Mouse (Mus musculus): ENCODE measurements around the gene Spryd4.
"Not testable (repeated sequence)": the region's sequence is repeated elsewhere in the genome, so short reads cannot be mapped to it uniquely, and the experiment has no call there.

Spryd4 gene

DNA sequence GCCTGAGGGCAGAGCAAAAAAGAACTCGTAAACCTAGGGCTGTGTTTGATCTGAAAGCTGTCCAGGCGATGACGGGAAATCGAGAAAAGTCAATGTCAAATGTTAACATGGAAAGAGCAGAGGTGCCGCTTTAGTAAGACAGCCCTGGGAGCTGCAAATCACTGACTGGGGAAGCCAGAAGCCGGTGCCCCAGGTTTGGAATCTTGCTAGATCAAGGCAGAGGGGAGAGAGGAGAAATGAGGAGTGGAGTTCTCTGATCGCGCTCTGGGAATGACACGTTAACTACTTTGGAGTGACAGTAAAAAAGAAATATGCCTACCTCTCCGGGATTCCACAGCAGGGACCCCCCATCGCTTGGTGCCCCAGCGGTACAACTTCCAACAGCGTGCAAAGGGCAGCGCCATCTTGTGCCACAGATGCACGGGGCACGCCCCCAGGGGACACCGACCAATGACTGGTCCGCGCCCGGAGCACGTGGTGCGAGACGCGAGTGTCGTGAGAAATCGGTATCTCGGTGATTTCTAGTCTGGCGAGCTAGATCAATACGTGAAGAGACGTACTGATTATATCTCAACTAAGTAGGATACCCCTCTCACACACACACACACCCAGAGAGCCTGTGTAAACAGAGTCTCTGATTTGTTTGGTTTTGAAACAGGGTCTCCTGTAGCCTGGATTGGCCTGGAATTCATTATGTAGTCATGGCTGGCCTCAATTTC lies at the start of gene Spryd4:
Spryd4 (minus strand) TSS at position 418 of the 719 bp plus-strand sequence.
- DNase-seq (ENCODE audit: low spot score in 2 of 2) = peak; percentile 86 to 88

DNA sequence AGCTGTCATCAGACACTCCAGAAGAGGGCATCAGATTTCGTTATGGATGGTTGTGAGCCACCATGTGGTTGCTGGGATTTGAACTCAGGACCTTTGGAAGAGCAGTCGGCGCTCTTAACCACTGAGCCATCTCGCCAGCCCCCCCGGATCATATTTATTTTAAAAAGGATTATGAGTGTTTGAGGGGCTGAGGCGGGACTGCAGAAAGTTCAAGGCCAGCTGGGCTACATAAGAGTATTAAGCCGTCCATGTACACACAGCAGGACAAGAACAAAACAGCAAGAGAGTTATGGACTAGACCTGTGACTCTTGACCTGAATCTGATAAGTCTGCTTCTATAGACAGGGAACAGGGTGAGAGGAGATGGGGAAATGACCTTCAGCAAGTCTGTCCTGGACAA lies 48.8 kb upstream of the Spryd4 start:
- DNase-seq (ENCODE audit: low spot score in 2 of 2) = not testable (repeated sequence)

DNA sequence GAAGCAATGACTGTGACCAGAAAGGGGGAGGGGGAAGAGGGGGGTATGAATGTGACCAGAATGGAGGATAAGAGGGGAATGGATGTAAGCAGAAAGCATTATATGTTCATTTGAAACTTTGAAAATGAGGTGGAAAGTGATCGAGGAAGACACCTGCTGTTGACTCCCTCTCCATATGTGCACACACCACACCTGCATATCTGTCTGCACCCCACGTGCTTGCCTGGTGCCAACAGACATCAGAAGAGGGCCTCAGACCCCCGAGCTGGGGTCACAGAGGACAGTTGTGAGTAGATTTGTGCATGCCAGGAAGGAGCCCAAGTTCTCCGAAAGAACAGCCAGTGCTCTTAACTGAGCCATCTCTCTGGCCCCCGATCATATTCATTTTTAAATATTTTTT lies 48.3 kb upstream of the Spryd4 start:
- DNase-seq (ENCODE audit: low spot score in 2 of 2) = no peak

DNA sequence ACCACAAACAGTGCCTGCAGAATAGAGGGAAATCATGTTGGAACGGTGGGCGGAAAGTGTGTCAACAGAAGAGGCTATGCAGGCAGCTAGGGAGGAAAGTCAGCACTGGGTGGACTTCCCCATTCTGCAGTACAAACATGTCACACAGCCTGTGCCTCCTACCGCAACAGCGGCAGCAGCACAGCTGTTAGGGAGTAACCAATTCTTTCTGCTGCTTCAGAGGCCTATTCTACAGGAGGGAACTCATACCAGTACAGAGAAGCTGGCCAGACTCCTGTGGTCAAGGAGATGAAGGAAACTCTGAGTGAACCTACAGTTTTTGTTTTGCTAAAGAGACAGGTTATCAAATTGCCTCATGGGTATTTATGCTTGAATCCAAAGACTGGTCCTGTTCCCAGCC lies 47.3 kb upstream of the Spryd4 start:
- no peak for DNase-seq (ENCODE audit: low spot score in 2 of 2)

DNA sequence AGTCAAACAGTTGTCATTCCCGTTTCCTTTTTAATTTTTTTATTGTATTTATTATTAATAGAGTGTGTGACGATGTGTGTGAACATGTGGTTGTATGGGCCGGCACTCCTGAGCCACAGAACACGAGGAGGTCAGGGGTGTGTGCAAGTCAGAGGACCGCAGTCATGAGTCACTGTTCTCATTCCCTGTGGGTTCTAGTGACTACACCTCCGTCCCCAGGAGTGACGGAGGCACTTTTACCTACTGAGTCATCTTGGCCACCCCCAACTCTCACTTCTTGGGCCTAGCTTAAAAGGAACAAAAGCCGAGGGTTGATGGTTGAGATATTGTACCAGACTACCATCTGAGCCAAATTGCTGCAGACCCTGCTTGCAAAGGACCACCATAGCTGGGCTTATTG lies 44.7 kb upstream of the Spryd4 start:
- DNase-seq (ENCODE audit: low spot score in 2 of 2) = no peak

DNA sequence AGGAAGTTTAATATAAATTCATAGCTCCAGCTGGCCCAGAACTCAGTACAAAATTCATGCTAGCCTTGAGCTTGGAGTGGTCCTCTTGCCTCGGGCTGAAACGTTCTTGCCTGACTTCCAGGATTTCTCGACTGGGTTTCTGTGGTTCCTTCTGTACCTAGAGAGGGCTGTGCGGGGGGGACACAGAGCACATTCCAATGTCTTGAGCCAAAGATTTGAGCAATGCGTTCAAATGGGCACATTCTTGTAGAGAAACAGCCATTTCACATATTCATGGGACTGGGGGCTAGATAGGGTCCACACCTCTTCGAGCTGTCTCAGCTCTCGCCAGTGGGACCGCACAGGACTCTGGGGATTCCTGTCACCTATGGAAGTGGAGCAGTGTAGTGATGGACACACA lies 44.3 kb upstream of the Spryd4 start:
- DNase-seq (ENCODE audit: low spot score in 2 of 2) = no peak

DNA sequence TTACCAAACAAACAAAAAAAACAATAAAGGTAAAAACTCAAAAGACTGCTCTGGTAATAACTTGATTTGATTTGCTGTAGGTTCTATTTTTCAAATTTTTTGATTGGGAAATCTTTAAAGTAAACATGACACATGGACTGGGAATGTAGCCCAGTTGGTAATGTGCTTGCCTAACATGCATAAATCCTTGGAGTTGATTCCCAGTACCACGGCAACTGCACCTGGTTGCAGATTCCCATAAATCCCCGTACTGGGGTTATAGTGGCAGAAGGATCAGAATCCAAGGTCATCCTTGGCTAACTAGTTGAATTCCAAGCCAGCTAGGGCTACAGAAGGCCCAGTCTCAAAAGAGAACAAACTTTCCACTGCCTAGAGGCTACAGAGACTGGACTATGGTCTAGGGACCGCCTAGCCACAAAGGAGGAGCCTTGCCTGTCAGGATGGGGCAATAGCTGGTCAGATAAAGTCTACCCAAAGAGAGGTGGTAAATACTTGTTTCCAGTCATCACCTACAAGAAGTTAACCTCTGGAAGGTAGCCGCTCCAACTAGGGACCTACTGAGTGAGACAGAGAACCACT lies 42.2 kb upstream of the Spryd4 start, which contains the start of gene Apon:
Apon (plus strand) TSS at position 420 of the 579 bp plus-strand sequence.
- no peak for DNase-seq (ENCODE audit: low spot score in 2 of 2)

DNA sequence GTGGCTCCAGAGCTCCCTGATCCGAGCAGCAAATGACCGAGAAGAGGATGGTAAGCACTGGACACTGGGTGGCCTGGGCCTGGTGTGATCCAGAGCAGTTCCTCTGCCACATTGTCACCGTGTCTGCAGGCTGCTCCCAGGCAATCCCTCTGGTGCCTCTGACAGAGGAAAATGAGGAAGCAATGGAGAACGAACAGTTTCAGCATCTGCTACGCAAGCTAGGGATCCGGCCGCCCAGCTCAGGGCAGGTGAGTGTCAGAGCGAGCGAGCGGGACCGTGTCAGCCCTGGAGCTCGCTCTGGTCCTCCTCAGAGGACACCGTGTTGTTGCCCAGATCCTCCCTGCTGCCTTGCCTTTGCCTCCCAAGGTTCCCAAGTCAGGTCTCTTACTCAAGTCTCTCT lies 39.0 kb upstream of the Spryd4 start:
- DNase-seq (ENCODE audit: low spot score in 2 of 2) = no peak

DNA sequence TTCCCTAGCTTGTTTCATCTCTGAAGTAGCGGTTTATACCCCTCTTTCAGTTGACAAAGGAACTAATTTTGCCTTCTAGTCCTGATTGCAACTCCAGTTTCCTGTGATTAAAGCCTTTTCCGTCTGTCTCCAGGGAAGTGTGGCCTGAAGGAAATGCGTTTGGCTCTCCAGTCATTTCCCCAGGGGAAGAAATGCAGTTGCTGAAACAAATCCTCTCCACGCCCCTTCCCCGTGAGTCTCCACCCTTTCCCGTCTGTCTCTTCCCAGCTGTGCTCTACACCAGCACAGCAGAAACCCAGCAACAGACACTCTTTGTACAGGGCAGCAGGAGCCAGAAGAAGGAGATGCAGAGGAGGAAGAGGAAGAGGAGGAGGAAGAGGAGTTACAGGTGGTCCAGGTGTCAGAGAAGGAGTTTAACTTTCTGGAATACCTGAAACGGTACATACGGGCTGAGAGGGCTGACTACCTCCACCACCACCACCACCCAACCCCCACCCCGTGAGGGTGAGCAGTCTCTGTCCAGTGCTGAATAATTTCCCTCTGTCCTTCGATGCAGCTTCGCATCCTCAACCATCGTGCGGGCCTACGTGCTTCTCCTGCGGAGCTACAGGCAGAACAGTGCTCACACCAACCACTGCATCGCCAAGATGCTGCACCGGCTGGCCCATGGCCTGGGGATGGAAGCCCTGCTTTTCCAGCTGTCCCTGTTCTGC lies 35.6 kb upstream of the Spryd4 start:
- DNase-seq (ENCODE audit: low spot score in 2 of 2) = no peak

DNA sequence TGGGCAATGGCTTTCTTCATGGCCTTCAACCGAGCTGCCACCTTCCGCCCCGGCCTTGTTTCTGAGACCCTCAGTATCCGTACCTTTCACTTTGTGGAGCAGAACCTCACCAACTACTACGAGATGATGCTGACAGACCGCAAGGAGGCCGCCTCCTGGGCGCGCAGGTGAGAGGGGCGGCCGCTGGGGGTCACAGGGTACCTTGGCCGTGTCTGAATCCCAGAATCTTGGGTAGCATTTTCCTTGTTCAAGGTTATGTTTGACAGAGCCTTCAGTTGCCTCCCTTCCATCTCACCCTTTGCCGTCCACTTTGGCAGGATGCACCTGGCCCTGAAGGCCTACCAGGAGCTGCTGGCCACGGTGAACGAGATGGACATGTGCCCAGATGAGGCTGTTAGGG lies 32.5 kb upstream of the Spryd4 start:
- no peak for DNase-seq (ENCODE audit: low spot score in 2 of 2)

DNA sequence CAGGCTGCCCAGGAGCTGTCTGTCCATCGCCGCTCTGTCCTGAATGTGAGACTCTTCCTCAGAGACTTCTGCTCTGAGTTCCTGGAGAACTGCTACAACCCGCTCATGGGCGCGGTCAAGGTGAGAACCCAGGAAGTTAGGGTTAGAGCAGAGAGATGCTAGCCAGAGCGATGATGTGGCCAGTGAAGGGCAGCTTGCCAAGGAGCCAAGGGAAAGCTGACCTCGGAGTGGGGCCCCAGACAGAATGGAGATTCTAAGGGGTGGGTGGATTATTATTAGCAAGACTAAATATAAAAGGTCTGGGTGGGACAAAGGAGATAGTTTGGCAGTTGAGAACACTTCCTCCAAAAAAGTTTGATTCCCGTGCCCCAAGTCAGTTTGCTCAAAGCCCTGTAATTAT lies 31.6 kb upstream of the Spryd4 start:
- no peak for DNase-seq (ENCODE audit: low spot score in 2 of 2)

DNA sequence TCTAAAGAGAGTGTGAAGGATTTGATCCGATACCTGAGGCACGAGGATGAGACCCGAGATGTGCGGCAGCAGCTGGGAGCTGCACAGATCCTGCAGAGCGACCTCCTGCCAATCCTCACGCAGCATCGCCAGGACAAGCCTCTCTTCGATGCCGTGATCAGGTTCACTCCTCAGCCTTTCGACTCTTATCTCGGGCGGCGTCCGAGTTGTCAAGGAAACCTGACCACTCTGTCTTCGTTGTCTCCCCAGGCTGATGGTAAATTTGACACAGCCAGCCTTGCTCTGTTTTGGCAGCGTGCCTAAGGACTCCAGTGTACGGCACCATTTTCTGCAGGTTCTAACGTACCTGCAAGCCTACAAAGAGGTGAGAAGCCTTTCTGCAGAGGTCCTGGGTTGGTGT lies 28.5 kb upstream of the Spryd4 start:
- DNase-seq (ENCODE audit: low spot score in 2 of 2) = no peak

DNA sequence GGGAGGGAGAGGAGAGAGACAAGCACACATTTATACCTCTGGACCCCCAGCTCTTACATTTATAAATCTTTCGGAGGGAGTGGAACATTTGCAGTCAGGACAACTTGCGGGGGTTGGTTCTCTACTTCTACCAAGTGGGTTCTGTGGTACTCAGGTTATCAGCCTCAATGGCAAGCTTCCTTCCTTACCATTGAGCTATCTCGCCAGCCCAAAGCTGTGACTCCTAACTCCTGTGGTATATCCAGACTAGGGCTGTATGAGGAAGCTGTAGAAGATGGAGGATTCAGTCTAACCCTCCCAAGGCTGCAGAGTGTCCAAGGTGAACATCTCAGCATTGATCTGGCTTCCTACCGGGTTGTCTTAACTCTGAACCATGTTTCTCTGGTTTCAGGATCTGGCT lies 27.5 kb upstream of the Spryd4 start:
- no peak for DNase-seq (ENCODE audit: low spot score in 2 of 2)

DNA sequence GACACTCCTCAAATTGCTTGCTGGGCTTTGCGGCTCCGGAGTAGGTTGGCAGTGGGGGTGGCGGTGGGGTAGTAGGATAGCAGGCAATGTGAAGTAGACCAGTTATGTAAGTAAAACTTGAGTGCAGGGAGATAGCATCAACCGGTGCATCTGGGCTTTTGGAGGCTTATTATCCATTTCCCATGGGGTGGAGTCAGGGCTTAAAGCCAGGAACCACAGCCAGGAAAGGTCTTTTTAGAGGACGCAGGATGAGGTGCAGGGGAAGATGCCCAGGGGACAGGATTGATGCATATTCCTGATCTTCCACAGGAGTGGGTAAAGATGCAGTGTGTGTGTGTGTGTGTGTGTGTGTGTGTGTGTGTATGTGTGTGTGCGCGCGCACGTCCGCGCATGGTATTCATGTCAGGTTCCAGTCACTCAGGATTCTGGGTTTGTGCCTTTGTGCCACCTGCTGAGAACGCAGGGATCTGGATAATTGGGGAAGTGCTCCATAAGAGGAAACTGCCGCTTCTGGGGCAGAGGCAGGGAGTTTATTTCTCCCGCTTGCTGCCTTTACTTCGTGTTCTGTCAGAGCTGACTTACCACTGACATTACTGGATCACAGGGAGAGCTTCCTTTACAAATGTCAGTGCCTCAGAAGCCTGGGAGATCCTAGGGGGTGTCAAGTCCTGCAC lies 26.3 kb upstream of the Spryd4 start:
- no peak for DNase-seq (ENCODE audit: low spot score in 2 of 2)

DNA sequence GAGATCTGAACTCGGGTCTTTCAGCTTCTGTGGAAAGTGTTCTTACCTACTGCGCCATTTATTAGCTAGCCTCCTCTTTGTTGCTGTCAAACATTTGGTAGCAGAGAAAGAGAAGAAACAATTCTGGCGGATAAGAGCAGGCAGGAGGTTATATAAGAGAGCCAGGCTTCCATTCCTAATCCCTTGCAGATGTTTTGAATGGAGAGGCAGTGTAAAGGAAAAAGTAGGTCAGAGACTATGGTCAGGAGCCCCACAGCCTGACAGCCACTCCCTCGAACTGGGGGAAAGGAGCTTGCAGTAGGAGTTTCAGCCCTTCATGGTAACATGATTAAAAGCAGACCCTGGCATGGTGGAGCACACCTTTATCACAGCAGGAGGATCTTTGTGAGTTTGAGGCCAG lies 24.7 kb upstream of the Spryd4 start:
- no peak for DNase-seq (ENCODE audit: low spot score in 2 of 2)

DNA sequence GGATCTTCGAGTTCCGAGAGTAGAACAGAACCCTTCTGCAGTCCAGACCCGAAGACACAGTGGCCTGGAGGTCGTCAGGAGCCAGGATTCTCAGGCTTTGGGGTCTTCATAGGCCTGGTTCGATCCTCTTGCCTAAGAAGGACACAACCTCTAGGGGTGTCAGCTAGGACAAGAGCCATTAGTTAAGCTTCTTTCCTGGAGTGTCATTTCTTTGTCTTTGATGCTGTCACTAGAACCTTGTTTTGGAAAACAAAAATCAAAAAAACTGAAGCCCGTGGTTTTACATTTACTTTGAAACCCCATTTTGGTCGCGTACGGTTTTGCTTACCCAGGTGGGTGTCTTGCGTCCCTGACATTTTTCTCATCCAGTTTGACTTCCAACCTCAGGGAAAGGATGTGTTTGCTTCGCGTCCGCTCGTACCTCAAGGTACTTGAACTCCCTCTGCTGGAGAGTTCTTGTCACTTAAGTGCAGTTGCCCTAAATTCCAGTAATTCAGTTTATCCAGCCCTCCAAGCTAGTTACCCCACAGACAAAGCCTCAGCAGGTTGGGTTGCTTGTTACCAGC lies 20.9 kb upstream of the Spryd4 start:
- peak in 1 of 2 experiments; percentile 31 for DNase-seq (ENCODE audit: low spot score in 2 of 2)

DNA sequence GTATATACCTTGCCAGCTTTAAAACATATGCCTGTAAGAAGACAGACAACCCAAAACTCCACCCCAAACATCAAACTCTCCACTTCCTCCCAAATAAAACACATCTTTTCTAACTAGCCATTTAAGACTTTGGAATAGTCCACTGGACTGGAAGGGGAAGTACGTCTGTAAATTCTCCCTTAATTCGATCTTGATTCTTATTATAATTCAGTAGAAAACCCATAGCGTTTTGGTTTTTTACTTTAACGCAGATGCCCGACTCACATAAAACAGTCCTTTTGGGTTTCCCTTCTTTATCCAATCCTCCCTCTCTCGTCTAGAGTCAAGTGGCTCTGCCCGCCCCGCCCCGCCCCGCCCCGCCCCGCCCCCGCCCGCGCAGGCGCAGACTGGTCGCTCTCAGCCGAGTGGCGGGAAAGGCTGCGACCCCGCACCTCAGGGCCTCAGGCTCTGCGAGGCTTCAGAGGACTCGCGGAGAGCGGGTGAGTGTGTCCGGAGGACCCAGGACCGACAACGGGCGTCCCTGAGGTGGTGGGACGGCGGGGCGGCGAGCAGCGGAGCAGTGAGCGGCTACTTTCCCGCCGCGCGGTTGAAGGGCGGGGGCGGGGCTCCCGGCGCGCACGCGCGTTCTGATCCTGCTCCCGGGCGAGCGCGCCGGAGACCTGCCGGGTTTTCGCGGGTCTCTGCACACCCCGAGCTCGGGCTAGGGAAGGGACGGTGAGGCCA lies 20.3 kb upstream of the Spryd4 start, which contains the start of gene Timeless:
Timeless (plus strand) TSS at position 369 of the 723 bp plus-strand sequence.
- peak; percentile 71 to 85 for DNase-seq (ENCODE audit: low spot score in 2 of 2)

DNA sequence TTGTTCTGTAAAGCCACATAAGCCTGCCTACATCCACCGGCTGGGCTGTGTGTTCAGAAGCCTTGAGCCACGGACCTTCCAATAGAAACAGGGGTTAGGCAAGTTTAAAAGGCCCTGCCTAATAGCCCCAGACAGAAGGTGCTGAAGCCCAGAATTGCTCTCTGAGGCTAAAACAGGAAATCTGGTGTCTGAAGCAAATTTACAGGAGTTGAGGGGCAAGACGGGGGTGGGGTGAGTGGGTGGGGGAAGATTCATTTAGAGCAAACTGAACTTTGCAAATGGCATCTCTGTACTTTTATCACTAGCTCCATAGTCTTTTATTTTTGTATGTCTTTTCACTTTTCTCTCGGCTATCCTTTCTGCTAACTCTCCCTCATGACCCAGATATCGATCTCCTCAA lies 19.5 kb upstream of the Spryd4 start:
- DNase-seq (ENCODE audit: low spot score in 2 of 2) = no peak

DNA sequence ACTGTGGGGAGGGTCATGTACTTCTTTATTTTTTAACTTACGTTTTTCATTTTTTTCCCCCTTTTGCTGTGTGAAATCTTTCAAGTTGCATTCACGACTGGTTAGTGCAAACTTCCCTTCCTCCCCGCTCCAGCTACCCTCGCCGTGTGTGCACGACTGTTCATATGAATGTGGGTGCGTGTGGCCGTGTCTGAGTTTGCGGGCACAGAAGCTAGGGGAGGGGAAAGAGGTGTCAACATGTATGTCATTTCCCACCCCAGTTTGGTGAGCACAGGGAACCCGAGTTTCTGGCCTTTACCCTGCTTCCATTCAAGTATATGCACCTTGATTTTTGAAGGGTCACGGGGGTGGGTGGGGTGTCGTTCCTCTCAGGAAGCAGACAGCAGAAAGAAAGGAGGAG lies 19.0 kb upstream of the Spryd4 start:
- no peak for DNase-seq (ENCODE audit: low spot score in 2 of 2)

DNA sequence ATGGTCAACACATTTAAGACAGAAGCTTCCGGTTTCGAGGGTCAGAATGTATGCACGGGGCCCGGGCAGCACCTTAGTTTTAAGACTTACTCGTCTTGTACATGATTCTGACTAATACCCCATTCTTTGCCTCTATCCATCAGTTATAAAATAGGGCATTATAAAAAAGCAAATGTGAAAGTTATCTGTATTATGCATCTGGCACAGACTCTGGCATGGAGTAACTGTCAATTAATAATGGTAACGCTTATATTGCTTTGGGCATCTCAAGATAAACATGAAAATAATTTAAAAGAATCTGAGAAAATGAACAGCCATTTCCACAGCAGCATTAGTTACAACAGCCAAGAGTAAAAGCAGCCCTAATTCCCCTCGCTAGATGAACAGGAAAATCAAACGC lies 16.4 kb upstream of the Spryd4 start:
- DNase-seq (ENCODE audit: low spot score in 2 of 2) = no peak

DNA sequence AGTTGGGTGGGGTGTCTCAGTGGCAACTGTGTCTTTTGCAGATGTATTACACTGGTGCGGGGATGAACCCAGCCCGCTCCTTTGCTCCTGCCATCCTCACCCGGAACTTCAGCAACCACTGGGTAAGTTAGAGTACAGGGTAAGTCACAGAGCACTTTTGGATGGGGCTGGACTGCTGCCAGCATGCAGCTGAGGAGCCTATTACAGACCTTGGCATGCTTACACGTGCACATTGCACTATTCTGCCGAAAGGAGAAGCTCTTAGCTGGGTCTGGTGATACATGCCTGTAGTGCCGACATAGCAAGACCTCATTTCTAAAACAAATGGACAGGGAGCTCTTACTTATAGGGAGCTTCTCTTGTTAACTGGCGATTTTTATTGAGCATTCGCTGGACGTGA lies 16.0 kb upstream of the Spryd4 start:
- DNase-seq (ENCODE audit: low spot score in 2 of 2) = no peak

Data from frontal cortex, postnatal 10 days (tissue).